Mouse (Mus musculus) limb, embryonic 15.5 days (tissue): Measurements from ENCODE around the gene 4930507D05Rik. TPM values are rescaled to one million over a fixed set of nuclear protein-coding genes. Genes with fewer than 3 reads are reported as not detected.
A peak's percentile ranks its signal among the peaks of the same experiment; 100 is the strongest.
"Not testable (repeated sequence)": the region's sequence is repeated elsewhere in the genome, so short reads cannot be mapped to it uniquely, and the experiment has no call there.

Experiments used
- ATAC-seq: fragments of 200-750 bp; cut with Nextera tagmentation; 2 replicates; pipeline ENCODE4 v1.8.0; 2017; ENCODE audit warnings: low read depth, moderate TSS enrichment; ENCODE audit not compliant: insufficient number of reproducible peaks, low FRiP score, low TSS enrichment
- H3K27ac ChIP-seq: fragments of 300-500 bp; sonication (generic); 2 replicates; pipeline ENCODE4 v1.5.1; 2015; ENCODE audit warnings: moderate library complexity, mild to moderate bottlenecking, inconsistent platforms
- H3K27me3 ChIP-seq: fragments of 300-500 bp; sonication (generic); 2 replicates; pipeline ENCODE4 v1.6.1; 2015; ENCODE audit warnings: inconsistent platforms
- H3K36me3 ChIP-seq: fragments of 300-500 bp; sonication (generic); 2 replicates; pipeline ENCODE4 v1.6.1; 2015; ENCODE audit warnings: inconsistent platforms
- H3K4me1 ChIP-seq: fragments of 300-500 bp; sonication (generic); 2 replicates; pipeline ENCODE4 v1.6.1; 2015; ENCODE audit warnings: inconsistent platforms
- H3K4me2 ChIP-seq: fragments of 300-500 bp; sonication (generic); 2 replicates; pipeline ENCODE4 v1.6.1; 2015; ENCODE audit warnings: mild to moderate bottlenecking, inconsistent platforms
- H3K4me3 ChIP-seq: fragments of 300-500 bp; sonication (generic); 2 replicates; pipeline ENCODE4 v1.5.1; 2015; ENCODE audit warnings: mild to moderate bottlenecking, inconsistent platforms
- H3K9ac ChIP-seq: fragments of 300-500 bp; sonication (generic); 2 replicates; pipeline ENCODE4 v1.6.1; 2015; ENCODE audit warnings: inconsistent platforms
- H3K9me3 ChIP-seq: fragments of 300-500 bp; sonication (generic); 2 replicates; pipeline ENCODE4 v1.6.1; 2016; ENCODE audit warnings: inconsistent platforms
- WGBS: fragments of 180-500 bp; shearing (Covaris S2); methylation state at CpG from one replicate; pipeline ENCODE4 v1.1.7; 2015; 5-methylcytosine and 5-hydroxymethylcytosine counted together
- polyA plus RNA-seq: library from polyadenylated mRNA; unstranded; fragments of >200 nt; fragmentation: Nextera tagmentation; extraction: Ambion mirVana; gene quantifications from 2 replicates; pipeline ENCODE4 v1.2.1, GENCODE M21; 2015

The 4930507D05Rik gene
- polyA plus RNA-seq, 1 experiment from 2014 or later: 0.37 TPM

- no peaks in the 10 kb centered on the region for H3K9me3 ChIP-seq
- H3K4me1 ChIP-seq: peaks cover 3% of the 10 kb centered on the region; the same call in 1 of the 2 replicates
- H3K27me3 ChIP-seq: no peaks in the 10 kb centered on the region
- H3K4me3 ChIP-seq: peak overlapping the region; percentile 95
- no peaks in the 10 kb centered on the region for H3K36me3 ChIP-seq
- H3K9ac ChIP-seq: peak overlapping the region; percentile 87
- H3K4me2 ChIP-seq: peak overlapping the region; percentile 74
- ATAC-seq: peak; percentile 66
- under 1% methylated on average over 41 of the region's 48 CpGs for WGBS
- peak overlapping the region; percentile 75 for H3K27ac ChIP-seq
Measured at GRCm38 (mm10) chr10:62485878-62486582, 36.7 kb downstream of the 4930507D05Rik start.

GRCm38 (mm10) chr10:62486618-62487415 is 37.5 kb downstream of the 4930507D05Rik start, which contains the start of gene Vps26a:
Vps26a (minus strand) TSS chr10:62486805.
- H3K4me3 ChIP-seq: peak within 1 kb of the TSS; percentile 95
- under 1% methylated on average over 48 of the region's 59 CpGs for WGBS
- ATAC-seq: peak; percentile 93

GRCm38 (mm10) chr10:62488266-62488665 is 39.0 kb downstream of the 4930507D05Rik start:
- no peak overlapping the region for H3K4me3 ChIP-seq
- WGBS: 26% methylated on average over 1 of the region's 1 CpGs

More at GRCm38 (mm10) chr10:62486618-62487415, 37.5 kb downstream of the 4930507D05Rik start, which contains the start of gene Vps26a:
- Histone ChIP-seq H3K36me3 (no peaks in the 10 kb centered on the region), H3K9ac (peak within 1 kb of the TSS; percentile 87), H3K4me2 (peak within 1 kb of the TSS; percentile 74), H3K27me3 (no peaks in the 10 kb centered on the region), H3K27ac (peak within 1 kb of the TSS; percentile 84), H3K4me1 (peaks cover 3% of the 10 kb centered on the region; the same call in 1 of the 2 replicates), H3K9me3 (no peaks in the 10 kb centered on the region)

GRCm38 (mm10) chr10:62491681-62492080 is 42.4 kb downstream of the 4930507D05Rik start:
- not testable (repeated sequence) for H3K4me1 ChIP-seq, H3K9ac ChIP-seq, H3K4me2 ChIP-seq, H3K27ac ChIP-seq, H3K36me3 ChIP-seq, H3K27me3 ChIP-seq, H3K4me3 ChIP-seq, H3K9me3 ChIP-seq, ATAC-seq
- 74% methylated on average over 3 of the region's 3 CpGs for WGBS

More at GRCm38 (mm10) chr10:62488266-62488665, 39.0 kb downstream of the 4930507D05Rik start:
- Histone ChIP-seq H3K9me3 (no peaks in the 10 kb centered on the region), H3K27me3 (no peaks in the 10 kb centered on the region), H3K27ac (no peak overlapping the region), H3K4me2 (no peak overlapping the region), H3K36me3 (no peaks in the 10 kb centered on the region), H3K9ac (no peak overlapping the region), H3K4me1 (peaks cover 3% of the 10 kb centered on the region; the same call in 1 of the 2 replicates)
- ATAC-seq: no peak

- H3K4me1 ChIP-seq: no peaks in the 10 kb centered on the region
- no peak for ATAC-seq
- H3K27ac ChIP-seq: no peak overlapping the region
- no peak overlapping the region for H3K4me2 ChIP-seq
- H3K36me3 ChIP-seq: no peaks in the 10 kb centered on the region
- 0 out of 2 replicates have a peak, but pooled peaks cover 3% of the 10 kb centered on the region for H3K27me3 ChIP-seq
- H3K9me3 ChIP-seq: no peaks in the 10 kb centered on the region
- no peak overlapping the region for H3K4me3 ChIP-seq
- no peak overlapping the region for H3K9ac ChIP-seq
- WGBS: 25% methylated on average over 15 of the region's 15 CpGs
Measured at GRCm38 (mm10) chr10:62500088-62500915, 51.0 kb downstream of the 4930507D05Rik start.

Other genes with a start within 250 kb of the 4930507D05Rik start
- gene Tspan15, start 218.2 kb upstream of the 4930507D05Rik start, polyA plus RNA-seq: 16.3 and 17.2 TPM in 2 replicates
- not detected in 2 replicates for gene Tacr2, start 197.1 kb upstream of the 4930507D05Rik start, polyA plus RNA-seq
- 48.8 and 48.9 TPM in 2 replicates for gene Hk1, start 69.6 kb upstream of the 4930507D05Rik start, polyA plus RNA-seq
- 2.4 and 3.2 TPM in 2 replicates for gene Hkdc1, start 27.0 kb upstream of the 4930507D05Rik start, polyA plus RNA-seq
- gene Supv3l1, start 249 bp downstream of the 4930507D05Rik start, polyA plus RNA-seq: 22.6 and 22.8 TPM in 2 replicates
- gene Vps26a, start 37.3 kb downstream of the 4930507D05Rik start, polyA plus RNA-seq: 75.1 and 76.1 TPM in 2 replicates
- 50.5 and 56.2 TPM in 2 replicates for gene Srgn, start 78.0 kb downstream of the 4930507D05Rik start, polyA plus RNA-seq
- 31.9 and 36.9 TPM in 2 replicates for gene Kif1bp, start 129.0 kb downstream of the 4930507D05Rik start, polyA plus RNA-seq
- 17.4 and 18.3 TPM in 2 replicates for gene Ddx21, start 152.8 kb downstream of the 4930507D05Rik start, polyA plus RNA-seq
- 147 and 157 TPM in 2 replicates for gene Ddx50, start 201.7 kb downstream of the 4930507D05Rik start, polyA plus RNA-seq